Mouse (Mus musculus) natural killer cell, adult 2 months (primary cell): ENCODE data around the gene Mgst3.

ENCODE experiments used
- DNase-seq, 2 experiments: peaks; one replicate each; pipeline ENCODE4 v3.0.0; 2022; ENCODE audit warnings: low spot score in 2 of 2

The Mgst3 gene

GRCm38 (mm10) chr1:167387796-167388195 is 5.8 kb downstream of the Mgst3 start:
- no peak for DNase-seq

- no peak for DNase-seq
Measured at GRCm38 (mm10) chr1:167387310-167387709, 6.3 kb downstream of the Mgst3 start.

GRCm38 (mm10) chr1:167386466-167386865 is 7.2 kb downstream of the Mgst3 start:
- DNase-seq = no peak

GRCm38 (mm10) chr1:167385636-167386035 is 8.0 kb downstream of the Mgst3 start:
- no peak for DNase-seq

- no peak for DNase-seq
Measured at GRCm38 (mm10) chr1:167385211-167385610, 8.4 kb downstream of the Mgst3 start.

GRCm38 (mm10) chr1:167384156-167384555 is 9.5 kb downstream of the Mgst3 start:
- DNase-seq = no peak

- no peak for DNase-seq
Measured at GRCm38 (mm10) chr1:167383178-167383577, 10.5 kb downstream of the Mgst3 start.

GRCm38 (mm10) chr1:167382763-167383162 is 10.9 kb downstream of the Mgst3 start:
- no peak for DNase-seq

- DNase-seq = no peak
Measured at GRCm38 (mm10) chr1:167382316-167382715, 11.3 kb downstream of the Mgst3 start.

- DNase-seq = no peak
Measured at GRCm38 (mm10) chr1:167381050-167382015, 12.3 kb downstream of the Mgst3 start.

- DNase-seq = no peak
Measured at GRCm38 (mm10) chr1:167380223-167380622, 13.4 kb downstream of the Mgst3 start.

GRCm38 (mm10) chr1:167379751-167380150 is 13.9 kb downstream of the Mgst3 start:
- no peak for DNase-seq

GRCm38 (mm10) chr1:167378019-167378418 is 15.6 kb downstream of the Mgst3 start:
- no peak for DNase-seq

- no peak for DNase-seq
Measured at GRCm38 (mm10) chr1:167374942-167375341, 18.7 kb downstream of the Mgst3 start.

- DNase-seq = peak; percentile 13 to 70
Measured at GRCm38 (mm10) chr1:167374003-167374784, 19.4 kb downstream of the Mgst3 start.

GRCm38 (mm10) chr1:167372739-167373138 is 20.9 kb downstream of the Mgst3 start:
- DNase-seq = no peak

- DNase-seq = peak; percentile 81 to 89
Measured at GRCm38 (mm10) chr1:167369905-167370304, 23.7 kb downstream of the Mgst3 start.

GRCm38 (mm10) chr1:167368513-167368912 is 25.1 kb downstream of the Mgst3 start:
- no peak for DNase-seq

GRCm38 (mm10) chr1:167368018-167368417 is 25.6 kb downstream of the Mgst3 start:
- DNase-seq = no peak

- no peak for DNase-seq
Measured at GRCm38 (mm10) chr1:167366621-167367020, 27.0 kb downstream of the Mgst3 start.

- no peak for DNase-seq
Measured at GRCm38 (mm10) chr1:167365808-167366207, 27.8 kb downstream of the Mgst3 start.

GRCm38 (mm10) chr1:167363322-167363721 is 30.3 kb downstream of the Mgst3 start:
- no peak for DNase-seq

GRCm38 (mm10) chr1:167362819-167363218 is 30.8 kb downstream of the Mgst3 start:
- DNase-seq = no peak
